Mouse (Mus musculus) kidney, adult 2 months (tissue): ENCODE measurements around the gene Hmces.

Source experiments
- CTCF ChIP-seq: fragments of 200-500 bp; conservative IDR thresholded peaks from 2 replicates; pipeline ENCODE4 v1.5.1; 2011; ENCODE audit warnings: low read depth, mild to moderate bottlenecking, control low read depth, low read length, moderate library complexity, mixed read lengths; ENCODE audit not compliant: insufficient read depth, insufficient read length
- POLR2A ChIP-seq: fragments of 200-500 bp; IDR thresholded peaks from one replicate; pipeline ENCODE4 v1.6.1; 2011; ENCODE audit warnings: low read depth, low read length, control low read depth

- TF ChIP-seq CTCF (peak; percentile 36), POLR2A (no peak)
Observed at GRCm38 (mm10) chr6:87906632-87907031, 7.1 kb upstream of the Hmces start.
